Mouse (Mus musculus): ENCODE measurements around the gene Sema6b.
A peak's percentile ranks its signal among the peaks of the same experiment; 100 is the strongest.

Gene Sema6b

DNA sequence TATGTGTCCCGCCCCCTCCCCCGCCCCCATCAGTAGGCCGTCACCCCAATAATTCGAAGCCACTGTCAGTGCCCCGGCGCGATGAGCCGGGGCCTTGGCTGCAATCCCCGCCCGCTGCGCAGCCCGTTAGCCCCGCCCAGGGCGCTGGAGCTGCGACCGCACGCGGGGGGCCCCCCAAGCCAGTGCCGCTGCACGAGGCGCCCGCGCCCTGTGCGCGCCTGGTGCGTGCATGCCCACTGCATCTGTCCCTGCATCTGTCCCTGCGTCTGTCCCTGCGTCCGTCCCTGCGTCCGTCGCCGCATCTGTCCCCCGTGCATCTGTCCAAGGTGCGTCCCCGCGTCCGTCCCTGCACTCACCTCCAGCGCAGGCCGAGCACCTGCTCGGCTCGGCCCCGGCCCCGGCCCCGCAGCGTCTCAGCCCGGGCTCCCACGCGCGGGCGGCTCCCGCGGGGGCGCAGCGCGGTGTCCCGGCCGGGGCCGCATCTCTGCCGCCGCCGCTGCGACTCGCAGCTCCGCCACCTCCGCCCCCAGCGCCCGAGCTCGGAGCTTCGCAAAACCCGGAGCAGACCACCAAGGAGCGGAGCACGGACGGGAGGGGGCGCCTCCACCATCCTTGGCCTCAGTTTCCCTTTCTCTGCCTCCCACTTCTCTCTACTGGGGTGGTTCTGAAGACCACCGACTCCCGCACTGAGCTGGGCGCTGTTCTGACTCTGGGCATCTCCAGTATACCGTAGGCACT lies at the start of gene Sema6b:
Gene Sema6b (minus strand): TSS at position 486 of the 738 bp plus-strand sequence.
- no peak for DNase-seq (ENCODE audit: low read depth)

DNA sequence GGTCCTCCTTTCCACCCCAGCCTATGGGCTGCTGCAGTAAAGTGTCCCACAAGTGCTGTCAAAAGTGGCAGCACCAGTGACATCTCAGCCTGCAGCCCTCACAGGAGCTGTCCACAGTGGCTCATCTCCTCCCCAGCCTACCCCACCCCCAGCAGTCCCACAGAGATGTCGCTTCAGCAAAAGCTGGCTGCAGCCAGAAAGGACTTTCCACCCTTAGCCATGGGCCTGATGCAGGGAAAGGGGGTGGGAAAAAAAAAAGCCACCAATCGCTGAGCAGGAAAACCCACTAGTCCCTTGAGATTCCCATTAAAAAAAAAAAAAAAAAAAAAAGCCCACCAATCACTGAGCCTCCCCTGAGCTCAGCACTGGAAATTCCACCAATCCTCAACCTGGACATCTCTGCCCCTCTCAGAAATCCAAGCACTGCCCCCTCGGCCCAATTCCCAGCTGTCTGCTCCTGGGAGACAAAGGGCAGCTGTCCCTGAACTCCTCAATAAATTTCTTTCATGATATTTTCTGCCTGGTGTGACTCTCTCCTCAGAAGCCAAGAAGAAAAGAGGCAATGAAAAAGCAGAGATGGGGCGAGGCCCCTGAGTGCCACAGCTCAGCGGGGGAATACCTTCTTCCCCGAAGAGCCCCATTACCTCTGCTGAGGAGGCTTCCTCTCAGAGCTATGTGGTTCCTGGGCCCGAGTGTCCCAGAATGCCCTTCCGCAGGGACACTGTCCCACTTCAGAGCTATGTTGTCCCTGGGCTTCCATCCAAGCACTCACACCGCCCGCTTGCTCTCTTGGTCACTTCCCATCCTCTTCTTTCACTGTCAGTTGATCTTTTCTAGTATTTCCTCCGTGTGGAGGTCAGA lies 45.4 kb upstream of the Sema6b start:
- peak; percentile 26 for DNase-seq (ENCODE audit: low read depth)

DNA sequence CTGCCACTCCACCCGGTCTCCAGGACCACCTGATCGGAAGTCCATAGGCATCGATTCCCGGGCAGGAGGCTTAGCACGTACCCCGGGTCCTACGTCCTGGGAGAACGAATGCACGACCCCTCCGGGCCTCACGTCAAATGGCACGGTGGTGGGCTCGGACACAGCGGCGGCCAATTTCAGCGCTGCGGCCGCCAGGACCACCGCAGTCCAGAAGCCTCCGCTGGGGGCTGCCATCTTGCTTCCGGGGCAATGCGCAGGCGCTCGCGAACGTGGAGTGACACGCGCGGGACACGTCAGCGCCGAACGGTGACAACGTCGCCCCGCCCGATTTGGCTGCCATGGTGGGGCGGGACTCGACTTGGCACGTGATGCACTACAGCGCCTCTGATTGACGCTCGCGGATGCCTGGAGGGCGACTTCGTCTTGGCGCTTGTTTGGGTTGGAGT lies 43.5 kb upstream of the Sema6b start, which contains the start of gene Mydgf:
Gene Mydgf (minus strand): TSS at position 263 of the 446 bp plus-strand sequence.
- DNase-seq (ENCODE audit: low read depth), result peak; percentile 98

DNA sequence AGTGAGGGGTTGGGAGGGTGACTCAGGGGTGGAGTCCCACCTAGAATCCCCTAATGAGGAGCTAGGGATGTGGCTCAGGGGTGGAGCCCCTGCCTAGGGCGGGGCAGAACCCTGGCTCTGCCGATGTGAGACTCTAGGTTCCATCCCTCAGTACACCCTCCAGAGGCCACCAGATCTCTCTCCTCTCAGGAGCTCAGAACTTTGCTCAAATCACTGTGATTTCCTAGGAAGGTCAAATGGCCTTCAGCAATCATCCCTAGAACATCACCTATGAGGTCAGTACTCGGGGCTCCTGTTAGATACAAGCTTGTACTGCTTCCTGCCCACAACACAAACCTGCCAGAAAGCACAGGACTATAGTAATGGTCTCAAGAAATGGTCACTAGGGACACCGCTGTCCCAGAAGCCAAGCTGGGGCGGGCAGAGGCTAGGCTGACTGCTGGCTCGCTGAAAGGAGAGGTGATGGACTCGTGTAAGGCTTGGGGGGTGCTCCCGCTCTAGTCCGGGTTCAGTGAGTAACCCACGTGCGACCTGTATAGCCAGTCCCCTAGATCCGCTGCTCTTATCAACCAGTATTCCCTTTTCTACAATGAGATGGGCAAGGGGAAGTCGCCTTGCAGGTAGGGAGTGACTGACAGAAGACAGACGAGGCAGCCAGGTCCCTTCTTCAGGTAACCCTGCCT lies 43.0 kb upstream of the Sema6b start:
- DNase-seq (ENCODE audit: low read depth), result no peak

DNA sequence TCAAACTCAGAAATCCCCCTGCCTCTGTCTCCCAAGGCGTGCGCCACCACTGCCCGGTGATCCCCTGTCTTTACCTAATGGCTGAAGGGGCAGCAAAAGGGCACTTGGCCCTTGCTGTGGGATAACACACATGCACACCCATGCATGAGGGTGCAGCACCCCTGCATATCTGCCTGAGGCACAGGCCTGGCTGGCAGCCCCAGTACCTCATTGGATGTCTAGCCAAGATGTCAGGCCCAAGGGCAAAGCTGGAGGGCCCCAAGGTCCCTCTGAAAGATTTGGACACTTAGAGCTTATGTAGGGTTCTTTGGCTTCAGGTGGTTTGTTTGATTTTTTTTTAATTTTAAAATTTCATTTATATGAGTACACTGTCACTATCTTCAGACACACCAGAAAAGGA lies 35.3 kb upstream of the Sema6b start:
- no peak for DNase-seq (ENCODE audit: low read depth)

DNA sequence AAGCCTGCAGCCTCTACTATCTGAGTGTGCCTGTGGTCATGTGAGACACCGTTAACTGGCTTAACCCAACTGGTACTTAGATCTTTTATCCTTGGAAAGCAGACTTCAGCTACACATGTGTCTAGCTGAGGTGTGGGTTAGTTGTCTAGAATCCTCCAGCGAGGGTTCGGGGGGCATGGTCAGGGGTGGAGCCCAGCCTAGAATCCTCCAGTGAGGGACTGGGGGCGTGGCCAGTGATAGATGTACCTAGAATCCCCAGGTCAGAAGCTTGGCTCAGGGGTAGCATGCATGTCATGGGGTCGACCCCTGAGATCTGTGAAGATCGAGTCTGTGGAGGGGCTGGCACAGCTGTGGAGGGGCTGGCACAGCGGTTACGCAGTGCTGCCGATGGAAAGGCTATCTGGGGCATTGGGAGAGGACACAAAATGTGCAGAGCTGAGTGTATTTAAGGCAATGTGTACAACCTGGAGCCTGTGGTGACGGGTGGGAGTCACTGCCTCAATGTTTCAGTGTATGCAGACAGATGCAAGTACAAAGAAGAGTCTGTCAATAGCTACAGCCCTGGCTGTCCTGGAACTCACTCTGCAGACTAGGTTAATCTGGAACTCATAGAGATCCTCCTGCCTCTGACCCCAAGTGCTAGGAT lies 33.4 kb upstream of the Sema6b start:
- DNase-seq (ENCODE audit: low read depth), result no peak

DNA sequence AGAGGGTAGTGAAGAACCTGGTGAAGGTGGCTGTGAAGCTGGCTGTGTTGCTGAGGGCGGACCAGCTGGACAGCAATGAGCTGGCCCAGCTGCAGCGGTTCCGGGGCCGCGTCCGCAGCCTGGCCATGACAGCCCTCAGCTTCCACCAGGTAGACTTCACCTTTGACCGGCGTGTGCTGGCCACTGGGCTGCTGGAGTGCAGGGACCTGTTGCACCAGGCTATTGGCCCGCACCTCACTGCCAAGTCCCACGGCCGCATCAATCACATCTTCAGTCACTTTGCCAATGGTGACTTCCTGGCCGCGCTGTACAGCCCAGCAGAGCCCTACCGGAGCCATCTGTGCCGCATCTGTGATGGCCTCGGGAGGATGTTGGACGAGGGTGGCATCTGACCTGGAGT lies 31.7 kb upstream of the Sema6b start:
- no peak for DNase-seq (ENCODE audit: low read depth)

DNA sequence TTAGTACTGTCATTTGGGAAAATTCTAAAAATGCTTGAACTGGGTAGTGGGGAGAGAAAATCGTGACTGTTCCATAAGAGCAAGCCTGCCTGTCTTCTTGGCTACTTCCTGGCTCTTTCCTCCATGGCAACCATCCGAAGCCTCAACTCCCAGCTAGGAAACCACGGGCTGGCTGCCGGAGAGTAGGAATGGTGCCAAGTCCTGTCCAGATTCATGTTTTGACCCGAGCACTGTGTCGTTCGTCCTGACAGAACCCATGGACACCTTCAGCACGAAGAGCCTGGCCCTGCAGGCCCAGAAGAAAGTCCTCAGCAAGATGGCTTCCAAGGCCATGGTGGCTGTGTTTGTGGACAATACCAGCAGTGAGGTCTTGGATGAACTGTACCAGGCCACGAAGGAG lies 31.3 kb upstream of the Sema6b start:
- no peak for DNase-seq (ENCODE audit: low read depth)

DNA sequence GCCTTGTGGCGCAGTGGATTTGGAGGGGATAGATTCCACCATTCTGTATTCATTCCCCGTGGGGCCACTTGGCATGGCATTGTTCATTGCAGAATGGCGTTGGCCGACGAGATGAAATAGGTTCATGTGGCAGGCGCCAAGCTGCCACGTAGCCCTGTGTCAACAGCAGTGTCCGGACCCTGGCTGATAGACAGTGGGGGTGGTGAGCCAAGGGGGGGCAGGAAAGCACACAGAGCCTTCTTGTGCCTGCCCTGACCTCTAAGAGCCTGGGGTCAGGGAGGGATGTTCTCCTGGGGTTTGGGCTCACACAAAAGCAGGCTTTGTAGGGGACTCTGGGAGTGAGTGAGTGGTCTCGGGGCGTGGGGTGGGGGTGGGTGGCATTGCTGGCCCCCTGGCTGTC lies 30.5 kb upstream of the Sema6b start:
- no peak for DNase-seq (ENCODE audit: low read depth)

DNA sequence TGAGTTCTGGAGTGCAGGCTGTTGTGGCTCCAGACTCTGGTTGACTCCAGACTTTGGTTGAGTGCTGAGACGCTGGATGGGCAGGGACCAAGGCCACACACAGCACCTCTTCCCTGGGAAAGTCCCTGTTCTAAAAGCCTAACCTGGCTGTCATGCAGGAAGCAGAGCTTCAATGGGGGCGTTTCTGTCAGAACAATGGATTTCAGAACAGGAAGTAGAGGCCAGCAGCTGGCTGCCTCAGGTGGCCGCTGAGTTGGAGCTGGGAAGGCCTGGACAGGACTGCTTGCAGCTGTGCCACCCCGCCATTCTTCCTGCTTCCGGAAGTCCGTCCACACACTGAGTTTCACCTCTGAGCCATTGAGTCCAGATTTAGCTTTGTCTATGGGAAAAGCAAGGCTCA lies 29.7 kb upstream of the Sema6b start:
- DNase-seq (ENCODE audit: low read depth), result no peak

DNA sequence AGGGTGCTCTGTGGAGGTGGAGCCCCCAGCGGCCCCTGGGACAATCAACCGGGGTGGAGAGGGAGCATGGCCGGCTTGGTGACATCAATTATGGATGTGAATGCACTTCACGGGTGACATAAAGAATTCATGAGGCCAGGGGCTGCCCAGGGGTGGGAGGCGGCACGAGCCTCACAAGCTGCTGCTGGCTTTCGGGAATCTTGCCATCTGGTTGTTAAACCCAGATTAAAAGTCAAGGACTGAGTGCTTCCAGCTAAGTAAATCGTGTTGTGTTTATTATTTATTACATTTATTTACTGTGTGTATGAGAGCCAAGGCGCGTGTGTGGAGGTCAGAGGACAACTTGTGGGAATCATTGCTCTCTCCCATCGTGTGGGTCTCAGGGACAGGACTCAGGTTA lies 25.5 kb upstream of the Sema6b start:
- no peak for DNase-seq (ENCODE audit: low read depth)

DNA sequence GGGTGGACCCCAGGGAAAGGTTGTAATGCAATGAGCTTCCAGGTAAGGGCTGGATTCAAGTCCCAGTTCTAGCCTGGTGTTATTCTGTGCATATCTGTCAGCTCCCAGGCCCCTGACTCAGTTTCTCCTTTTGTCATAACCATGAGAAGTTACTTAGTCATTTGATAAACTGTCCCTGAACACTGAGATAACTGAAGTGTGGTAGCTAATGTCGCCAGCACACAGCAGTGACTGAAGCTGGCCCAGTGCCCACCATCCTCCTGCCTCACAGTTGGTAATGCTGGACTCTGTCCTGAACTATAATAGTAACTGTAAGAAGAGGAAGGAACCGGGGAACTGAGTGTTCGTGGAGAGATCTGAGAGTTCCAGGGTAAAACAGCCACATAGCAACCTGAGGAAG lies 24.4 kb upstream of the Sema6b start:
- DNase-seq (ENCODE audit: low read depth), result no peak

DNA sequence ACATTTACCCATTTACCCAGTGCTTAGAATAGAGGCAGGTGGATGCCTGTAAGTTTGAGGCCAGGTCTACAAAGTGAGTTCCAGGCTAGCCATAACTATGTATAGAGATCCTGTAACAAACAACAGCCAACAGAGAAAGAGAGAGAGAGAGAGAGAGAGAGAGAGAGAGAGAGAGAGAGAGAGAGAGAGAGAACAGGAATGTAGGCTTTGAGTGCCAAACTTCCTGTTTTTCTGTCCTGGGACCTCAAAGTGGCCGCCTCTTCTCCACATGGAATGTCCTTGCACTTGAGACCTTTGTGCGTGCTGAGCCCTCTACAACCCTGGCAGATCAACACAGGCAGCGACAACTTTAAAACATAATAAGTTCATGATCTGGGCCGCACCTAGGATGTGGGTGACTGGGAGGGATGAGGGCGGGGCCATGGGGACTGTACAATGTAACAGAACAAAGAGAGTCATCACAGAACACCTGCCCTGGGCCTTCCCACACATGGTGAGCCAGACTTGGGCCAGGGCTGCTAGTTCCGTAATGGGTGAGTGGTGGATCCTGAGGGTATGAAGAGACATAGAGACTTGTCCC lies 23.5 kb upstream of the Sema6b start:
- DNase-seq (ENCODE audit: low read depth), result no peak

DNA sequence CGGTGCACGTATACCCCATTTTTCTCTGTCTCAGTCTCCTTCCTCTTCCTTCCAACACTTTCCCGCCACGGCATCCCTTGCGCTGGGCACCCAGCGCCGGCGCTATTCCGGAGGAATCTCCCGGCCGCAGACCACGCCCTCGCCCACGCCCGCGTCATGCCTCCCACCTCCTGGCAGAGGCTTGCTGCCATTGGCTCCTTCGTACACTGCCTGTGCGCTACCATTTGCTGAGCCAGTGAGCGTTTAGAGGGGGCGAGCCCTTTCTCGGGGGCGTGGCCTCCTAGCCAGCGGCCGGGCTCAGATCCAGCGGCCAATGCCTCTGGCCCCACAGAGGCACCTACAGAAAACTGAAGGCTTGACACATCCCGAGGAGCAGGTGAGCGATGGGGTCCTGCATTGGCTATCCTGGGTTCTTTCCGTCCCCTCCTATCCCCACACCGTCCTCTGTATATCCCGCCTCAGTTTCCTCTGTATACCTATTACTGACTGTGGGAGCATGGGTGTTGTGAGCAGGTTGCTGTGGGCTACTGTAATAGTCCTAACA lies 22.2 kb upstream of the Sema6b start, which contains the start of gene Tnfaip8l1:
Gene Tnfaip8l1 (plus strand): TSS at position 247 of the 544 bp plus-strand sequence.
- DNase-seq (ENCODE audit: low read depth), result peak; percentile 97

DNA sequence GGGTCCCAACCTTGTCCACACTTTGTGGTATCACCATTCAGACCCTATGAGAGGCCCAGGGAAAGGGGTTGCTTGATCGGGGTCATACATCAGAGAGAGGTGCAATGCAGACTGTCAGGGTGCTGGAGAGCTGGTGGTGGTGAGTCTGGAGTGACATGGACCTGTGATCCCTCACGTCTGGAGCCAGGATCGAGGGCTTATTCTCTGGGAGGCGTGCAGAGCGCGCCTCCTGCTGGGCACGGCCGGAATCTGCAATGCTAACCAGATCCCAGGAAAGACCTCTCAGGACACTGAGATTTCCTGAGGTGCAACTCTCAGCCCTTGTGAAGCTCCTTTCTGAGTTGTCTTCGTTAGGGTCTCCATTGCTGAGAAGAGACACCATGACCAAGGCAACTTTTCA lies 19.6 kb upstream of the Sema6b start:
- peak; percentile 91 for DNase-seq (ENCODE audit: low read depth)

DNA sequence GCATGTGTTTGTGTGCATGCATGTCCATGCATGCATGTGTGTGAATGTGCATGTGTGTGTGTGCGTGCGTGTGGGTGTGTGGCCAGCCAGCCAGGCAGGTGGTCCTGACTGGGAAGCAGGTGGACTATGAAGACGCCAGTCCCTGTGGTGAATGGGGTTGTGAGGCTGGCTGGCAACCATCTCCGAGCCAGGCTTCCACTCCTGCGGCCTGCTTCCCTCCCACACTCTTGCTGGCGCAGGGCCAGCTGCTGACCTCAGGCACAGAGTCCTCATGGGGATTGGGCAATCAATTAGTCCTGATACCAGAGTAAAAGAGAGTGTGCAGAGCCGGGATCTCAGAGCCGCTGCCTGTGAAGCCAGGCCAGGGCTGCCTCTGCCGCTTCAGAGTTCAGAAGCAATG lies 13.5 kb upstream of the Sema6b start:
- DNase-seq (ENCODE audit: low read depth), result peak; percentile 98

DNA sequence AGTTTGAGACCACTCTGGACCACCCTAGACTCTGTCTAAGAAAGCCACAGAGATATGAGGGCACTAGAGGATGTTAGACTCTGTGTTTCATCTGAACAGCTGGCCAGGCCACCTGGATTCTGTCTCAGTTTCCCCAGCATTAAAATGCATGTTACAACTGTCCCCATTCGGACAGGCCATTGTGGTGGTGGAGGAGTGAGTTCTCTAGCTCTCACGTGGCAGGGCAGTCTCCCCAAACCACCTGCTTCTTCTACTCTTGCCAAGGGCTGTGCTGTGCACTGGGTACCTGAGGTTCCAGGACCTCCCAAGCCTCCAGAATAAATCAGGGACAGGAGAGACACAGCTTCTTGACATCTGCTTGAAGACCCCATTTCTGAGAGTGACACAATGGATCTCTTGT lies 9.8 kb upstream of the Sema6b start:
- DNase-seq (ENCODE audit: low read depth), result no peak

DNA sequence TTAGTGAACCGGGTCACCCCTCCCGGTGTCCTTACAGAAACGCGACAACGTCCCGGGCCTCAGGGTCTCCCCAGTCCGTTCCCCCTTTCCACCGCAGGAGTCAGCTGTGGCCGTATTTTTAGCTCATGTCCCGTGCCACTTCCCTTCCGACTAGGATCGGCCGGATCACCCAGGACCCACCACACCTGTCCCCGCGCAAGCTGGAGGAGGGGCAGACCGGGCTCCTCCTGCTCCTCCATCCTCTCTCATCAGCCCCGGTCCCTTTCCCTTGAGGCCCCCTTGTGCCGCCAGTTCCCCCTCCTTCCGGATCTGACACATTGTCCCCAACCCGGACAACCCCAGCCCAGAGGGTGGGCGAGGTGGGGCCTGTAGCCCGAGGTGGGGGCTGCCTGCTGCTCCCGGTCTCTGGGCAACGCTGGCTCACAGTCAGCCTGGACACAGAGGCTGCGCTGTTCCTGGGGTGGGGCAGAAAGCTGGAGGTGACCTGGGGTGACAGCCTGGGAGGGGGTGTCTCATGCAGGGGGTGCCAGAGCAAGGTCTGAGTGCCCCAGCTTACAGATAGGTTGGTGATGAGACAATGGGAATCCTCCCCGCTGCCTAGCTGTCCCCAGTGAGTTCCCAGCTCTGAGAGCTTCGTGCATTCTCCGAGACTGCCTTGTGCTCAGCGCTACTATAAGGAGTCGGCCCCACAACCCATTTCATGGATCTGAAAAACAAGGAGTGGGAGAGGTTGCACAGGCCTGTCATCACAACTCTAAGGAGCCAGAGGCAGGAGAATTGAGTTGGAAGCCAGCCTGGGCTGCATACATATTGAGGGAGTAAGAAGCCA lies 8.9 kb upstream of the Sema6b start:
- DNase-seq (ENCODE audit: low read depth), result no peak

DNA sequence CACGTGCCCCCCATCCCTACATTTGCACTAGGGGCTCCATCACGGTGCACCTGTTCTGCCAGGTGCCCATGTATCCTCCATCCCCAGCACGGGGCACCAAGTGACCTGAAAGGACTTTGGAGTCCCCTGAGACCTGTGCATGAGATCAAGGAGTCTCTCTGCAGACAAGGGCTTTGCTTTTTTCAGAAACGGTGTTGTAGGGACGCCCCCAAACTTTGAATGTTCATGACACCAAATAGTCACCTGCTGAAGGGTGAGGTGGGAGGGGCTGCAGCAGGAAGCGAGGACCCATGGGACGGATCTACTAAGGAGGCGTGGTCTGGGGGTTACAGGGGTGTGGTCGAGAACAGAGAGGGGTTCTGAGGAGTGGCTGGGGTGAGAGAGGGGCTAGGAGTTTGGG lies 8.1 kb upstream of the Sema6b start:
- no peak for DNase-seq (ENCODE audit: low read depth)

DNA sequence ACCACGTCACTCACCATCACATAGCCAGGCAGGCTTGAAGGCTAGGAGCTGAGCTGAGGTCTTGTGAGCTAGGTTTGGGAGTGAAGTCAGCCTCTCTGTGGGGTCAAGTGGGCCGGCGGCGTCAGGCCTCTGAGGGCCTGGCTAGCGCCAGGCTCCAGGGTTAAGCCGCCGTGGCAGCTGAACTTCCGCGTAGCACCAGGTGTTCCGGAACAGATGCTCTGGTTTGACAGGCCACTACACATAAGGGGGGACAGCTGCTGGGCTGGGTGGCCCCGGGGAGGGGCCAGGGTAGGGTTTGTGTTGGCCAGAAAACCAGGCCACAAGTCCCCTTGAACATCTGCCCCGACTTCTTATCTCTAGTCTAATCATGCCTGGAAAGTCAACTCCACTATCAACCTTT lies 7.3 kb upstream of the Sema6b start:
- DNase-seq (ENCODE audit: low read depth), result no peak

DNA sequence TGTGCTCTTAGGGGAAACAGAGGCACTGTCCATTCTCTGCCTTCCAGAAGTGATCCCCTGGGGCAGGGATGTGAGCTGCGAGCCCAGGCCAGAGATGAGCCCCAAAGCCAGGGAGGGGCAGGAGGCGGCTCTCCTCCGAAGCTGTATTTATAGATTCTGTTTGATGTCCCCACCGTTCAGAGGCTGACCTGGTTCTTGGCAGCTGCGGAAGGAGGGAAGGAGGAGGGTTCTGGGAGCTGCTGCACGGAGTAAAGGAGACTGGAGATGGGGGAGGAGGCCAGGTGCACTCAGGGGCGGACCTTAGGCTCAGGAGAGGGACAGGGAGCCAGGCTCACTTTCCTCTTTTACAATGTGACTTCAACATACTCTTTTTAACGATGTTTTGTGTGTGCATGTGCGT lies 6.0 kb upstream of the Sema6b start:
- no peak for DNase-seq (ENCODE audit: low read depth)

Data from NIH3T3 (cell line).